Mouse (Mus musculus) liver, adult 2 months (tissue): ENCODE results near the gene Erich3.

Experiments
- CTCF ChIP-seq: fragments of 200-500 bp; IDR thresholded peaks from 2 replicates; pipeline ENCODE4 v1.5.1; 2011; ENCODE audit warnings: low read depth, low read length, control low read depth
- POLR2A ChIP-seq: fragments of 200-500 bp; IDR thresholded peaks from 2 replicates; pipeline ENCODE4 v1.6.1; 2011; ENCODE audit warnings: low read length, control low read depth; ENCODE audit not compliant: insufficient read depth; ENCODE audit errors: extremely low read depth

- TF ChIP-seq CTCF (no peak), POLR2A (no peak)
Measured at GRCm38 (mm10) chr3:154649411-154650285, 14.0 kb upstream of the Erich3 start.
